Mouse (Mus musculus) lung, adult 2 months (tissue): ENCODE data around the gene Rap1a.

Experiments
- CTCF ChIP-seq: fragments of 200-500 bp; IDR thresholded peaks from 2 replicates; pipeline ENCODE4 v1.5.1; 2011; ENCODE audit warnings: mild to moderate bottlenecking, low read length, control low read depth; ENCODE audit not compliant: insufficient read depth
- POLR2A ChIP-seq: fragments of 200-500 bp; IDR thresholded peaks from 2 replicates; pipeline ENCODE4 v1.6.1; 2011; ENCODE audit warnings: low read depth, mild to moderate bottlenecking, control low read depth, low read length, borderline replicate concordance; ENCODE audit errors: extremely low read depth

DNA sequence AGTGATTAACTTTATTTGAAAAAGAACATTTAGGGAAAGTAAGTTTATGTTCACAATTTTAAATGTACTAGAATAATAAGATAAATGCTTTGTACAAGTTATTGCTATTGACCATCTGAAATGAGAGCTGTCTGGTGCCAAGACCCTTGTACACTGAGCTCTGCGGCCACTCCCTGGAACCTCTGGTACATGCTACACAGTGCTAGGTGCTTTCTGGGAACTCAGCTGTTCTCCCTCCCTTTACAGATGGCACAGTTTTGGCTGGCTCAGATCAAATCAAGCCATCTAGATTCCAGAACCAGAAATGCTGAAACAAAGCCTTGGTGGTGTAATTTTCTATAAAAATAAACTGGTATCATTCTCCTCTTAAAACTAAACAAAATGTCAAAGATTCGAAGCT, 3.7 kb downstream of the Rap1a start:
- TF ChIP-seq POLR2A (no peak), CTCF (no peak)
